Mouse (Mus musculus) left cerebral cortex, adult 11 months (tissue): ENCODE measurements around the gene Slc12a9.
"Not testable (repeated sequence)": the region's sequence is repeated elsewhere in the genome, so short reads cannot be mapped to it uniquely, and the experiment has no call there.

Experiments used
- DNase-seq: peaks from one replicate; pipeline ENCODE4 v3.0.0; 2022; ENCODE audit warnings: low spot score

Gene Slc12a9

GRCm38 (mm10) chr5:137287032-137287952 is 46.1 kb downstream of the Slc12a9 start, which contains the start of gene Ache:
TSS of gene Ache (plus strand) at chr5:137287519.
- peak; percentile 65 for DNase-seq

- DNase-seq, result peak; percentile 83
Observed at GRCm38 (mm10) chr5:137286655-137287031, 46.8 kb downstream of the Slc12a9 start.

GRCm38 (mm10) chr5:137285986-137286385 is 47.4 kb downstream of the Slc12a9 start:
- no peak for DNase-seq

- no peak for DNase-seq
Observed at GRCm38 (mm10) chr5:137285045-137285444, 48.4 kb downstream of the Slc12a9 start.

GRCm38 (mm10) chr5:137284411-137284810 is 49.0 kb downstream of the Slc12a9 start:
- DNase-seq, result not testable (repeated sequence)

GRCm38 (mm10) chr5:137277360-137278342 is 55.7 kb downstream of the Slc12a9 start:
- DNase-seq, result no peak

- no peak for DNase-seq
Observed at GRCm38 (mm10) chr5:137268131-137268910, 65.1 kb downstream of the Slc12a9 start.

GRCm38 (mm10) chr5:137264787-137265186 is 68.6 kb downstream of the Slc12a9 start:
- no peak for DNase-seq
